Mouse (Mus musculus) colon, adult 2 months (tissue): Measurements from ENCODE around the gene Raver2. TPM values are rescaled to one million over a fixed set of nuclear protein-coding genes. Genes with fewer than 3 reads are reported as not detected.

Source experiments
- polyA plus RNA-seq: library from polyadenylated mRNA; depleted of rRNA; stranded (reverse); fragments of >200 nt; gene quantifications from 2 replicates; pipeline ENCODE4 v1.2.3, GENCODE M21; 2012; rRNA removed

The Raver2 gene
- polyA plus RNA-seq, result 1.7 and 2.1 TPM in 2 replicates

DNA sequence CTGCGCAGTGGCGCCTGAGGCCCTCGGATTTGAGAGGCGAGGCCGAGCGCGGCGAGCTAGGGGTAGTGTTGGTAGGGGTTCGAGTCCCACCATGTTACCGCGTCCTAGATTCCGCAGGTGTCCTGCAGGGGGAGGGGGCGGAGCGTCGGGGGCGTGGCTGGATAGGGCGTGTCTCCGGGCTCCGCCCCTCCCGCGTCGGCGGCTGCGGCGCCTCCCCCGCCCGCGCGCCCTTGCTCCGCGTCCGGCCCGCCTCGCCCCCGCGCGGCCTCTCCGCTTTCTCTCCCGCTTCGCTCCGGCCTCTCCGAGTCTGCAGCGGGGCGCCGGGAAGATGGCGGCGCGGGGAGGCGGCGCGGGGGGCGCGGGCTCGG, at the start of gene Raver2:
Raver2 (plus strand) TSS at position 198 of the 368 bp plus-strand sequence.

DNA sequence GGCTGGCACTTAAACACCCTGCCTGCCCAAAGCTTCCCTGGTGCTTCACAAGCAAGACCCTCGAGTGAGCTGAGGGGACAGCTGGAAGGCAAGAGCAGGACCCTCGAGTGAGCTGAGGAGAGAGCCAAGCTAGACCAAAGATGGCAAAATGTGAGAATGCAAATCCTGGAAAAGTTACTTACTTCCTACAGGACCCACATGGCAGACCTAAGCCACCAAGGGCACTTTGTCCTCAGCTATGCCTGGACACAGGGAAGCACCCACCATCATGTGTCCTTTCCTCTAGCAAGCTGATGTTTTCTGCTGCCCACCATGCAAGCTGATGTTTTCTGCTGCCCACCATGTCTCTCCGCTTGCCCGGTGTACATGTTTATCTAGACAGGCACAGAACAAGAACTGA, 48.2 kb upstream of the Raver2 start, which contains the start of gene Gm10577:
Gm10577 (minus strand) TSS at position 101 of the 400 bp plus-strand sequence.

Other genes starting within 250 kb of the Raver2 start
- not detected in 2 replicates for gene Gm10577, start 48.3 kb upstream of the Raver2 start, polyA plus RNA-seq
- 25.7 and 28.1 TPM in 2 replicates for gene Jak1, start 196.3 kb downstream of the Raver2 start, polyA plus RNA-seq